Mouse (Mus musculus): ENCODE results near the gene Nxn. TPM values are rescaled to one million over a fixed set of nuclear protein-coding genes. Genes with fewer than 3 reads are reported as not detected.
A peak's percentile ranks its signal among the peaks of the same experiment; 100 is the strongest.

Gene Nxn
- polyA plus RNA-seq, 1 experiment from 2014 or later = 52.3 TPM

- Histone ChIP-seq H3K4me1 (replicated peaks; ENCODE audit: control insufficient read depth, insufficient read depth, low read length) (peaks cover 6% of the 10 kb centered on the region; the same call in 1 of the 2 replicates), H3K27ac (ENCODE audit: low read depth, low read length) (peak overlapping the region; percentile 70; the same call in 1 of the 2 replicates), H3K36me3 (ENCODE audit: control insufficient read depth, insufficient read depth, low read length) (no peaks in the 10 kb centered on the region), H3K9me3 (ENCODE audit: control insufficient read depth, low read length) (no peaks in the 10 kb centered on the region), H3K27me3 (ENCODE audit: control insufficient read depth, insufficient read depth, low read length) (no peaks in the 10 kb centered on the region), H3K4me2 (ENCODE audit: low read depth, low read length, severe bottlenecking) (peak overlapping the region; percentile 81), H3K9ac (ENCODE audit: low read length) (peak overlapping the region; percentile 87), H3K4me3 (ENCODE audit: low read depth, low read length) (peak overlapping the region; percentile 67)
- DNase-seq (ENCODE audit: low spot score) (peak; percentile 84), ATAC-seq (replicated peaks; ENCODE audit: low FRiP score) (peak; percentile 55)
- under 1% methylated on average over 25 of the region's 26 CpGs for WGBS
Observed at GRCm38 (mm10) chr11:76397650-76398311, 1.2 kb downstream of the Nxn start.

DNA sequence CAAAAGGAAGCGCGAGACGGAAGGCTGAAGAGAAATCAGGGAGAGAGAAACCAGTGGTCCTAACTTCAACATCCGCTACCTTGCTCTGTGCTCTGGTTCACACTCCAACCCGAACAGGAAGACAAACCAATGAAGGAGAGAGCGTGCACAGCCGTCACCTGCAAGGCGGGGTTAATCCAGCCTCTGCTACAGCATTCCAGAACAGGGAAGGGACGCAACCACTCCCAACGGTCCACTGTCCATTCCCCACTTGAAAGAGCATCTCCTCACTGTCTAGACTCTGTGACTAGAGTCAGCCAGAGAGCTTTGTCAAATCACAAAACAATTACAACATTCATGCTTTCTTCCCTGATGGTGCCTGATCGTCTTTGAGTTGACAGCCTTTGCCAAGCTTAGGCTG lies 5.9 kb downstream of the Nxn start:
- no peaks in the 10 kb centered on the region; the same call in 1 of the 2 replicates for H3K36me3 ChIP-seq (ENCODE audit: control insufficient read depth, insufficient read depth, low read length)
- H3K4me2 ChIP-seq (ENCODE audit: low read depth, low read length, severe bottlenecking) = no peak overlapping the region
- ATAC-seq (replicated peaks; ENCODE audit: low FRiP score) (no peak), DNase-seq (ENCODE audit: low spot score) (no peak)
- no peaks in the 10 kb centered on the region; the same call in 1 of the 2 replicates for H3K9me3 ChIP-seq (ENCODE audit: control insufficient read depth, low read length)
- H3K4me1 ChIP-seq (replicated peaks; ENCODE audit: control insufficient read depth, insufficient read depth, low read length) = peaks cover 10% of the 10 kb centered on the region
- 92% methylated on average over 11 of the region's 11 CpGs for WGBS
- no peak overlapping the region for H3K27ac ChIP-seq (ENCODE audit: low read depth, low read length)
- H3K4me3 ChIP-seq (ENCODE audit: low read depth, low read length) = no peak overlapping the region
- H3K9ac ChIP-seq (ENCODE audit: low read length) = no peak overlapping the region
- H3K27me3 ChIP-seq (ENCODE audit: control insufficient read depth, insufficient read depth, low read length) = no peaks in the 10 kb centered on the region

DNA sequence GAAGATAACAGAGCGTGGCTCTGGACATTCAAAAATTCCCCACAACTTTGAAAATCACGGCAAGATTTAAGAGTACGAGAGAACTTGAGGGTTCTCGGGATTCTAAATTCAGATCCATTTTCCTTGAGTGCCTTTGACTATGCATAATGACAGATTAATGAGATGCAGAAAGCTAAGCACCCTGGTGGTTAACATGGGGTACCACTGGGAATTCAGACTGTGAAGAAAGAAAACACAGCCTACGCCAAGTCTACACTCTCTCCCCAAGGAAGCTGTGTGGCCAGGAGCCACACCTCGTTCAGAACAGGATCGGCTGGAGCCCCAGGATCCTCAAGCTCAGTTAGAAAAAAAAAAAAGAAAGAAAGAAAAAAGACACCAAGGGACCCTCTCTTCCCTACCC lies 6.4 kb downstream of the Nxn start:
- 88% methylated on average over 7 of the region's 7 CpGs for WGBS
- Histone ChIP-seq H3K9me3 (ENCODE audit: control insufficient read depth, low read length) (no peaks in the 10 kb centered on the region; the same call in 1 of the 2 replicates), H3K36me3 (ENCODE audit: control insufficient read depth, insufficient read depth, low read length) (no peaks in the 10 kb centered on the region; the same call in 1 of the 2 replicates), H3K4me2 (ENCODE audit: low read depth, low read length, severe bottlenecking) (no peak overlapping the region), H3K4me3 (ENCODE audit: low read depth, low read length) (no peak overlapping the region), H3K4me1 (replicated peaks; ENCODE audit: control insufficient read depth, insufficient read depth, low read length) (peaks cover 11% of the 10 kb centered on the region), H3K27ac (ENCODE audit: low read depth, low read length) (no peak overlapping the region), H3K9ac (ENCODE audit: low read length) (no peak overlapping the region), H3K27me3 (ENCODE audit: control insufficient read depth, insufficient read depth, low read length) (no peaks in the 10 kb centered on the region)
- DNase-seq (ENCODE audit: low spot score) = no peak
- no peak for ATAC-seq (replicated peaks; ENCODE audit: low FRiP score)

GRCm38 (mm10) chr11:76388711-76389110 lies 10.2 kb downstream of the Nxn start:
- Histone ChIP-seq H3K4me2 (ENCODE audit: low read depth, low read length, severe bottlenecking) (no peak overlapping the region; the same call in 1 of the 2 replicates), H3K27me3 (ENCODE audit: control insufficient read depth, insufficient read depth, low read length) (no peaks in the 10 kb centered on the region), H3K9me3 (ENCODE audit: control insufficient read depth, low read length) (no peaks in the 10 kb centered on the region; the same call in 1 of the 2 replicates), H3K27ac (ENCODE audit: low read depth, low read length) (peak overlapping the region; percentile 48; the same call in 1 of the 2 replicates), H3K36me3 (ENCODE audit: control insufficient read depth, insufficient read depth, low read length) (no peaks in the 10 kb centered on the region; the same call in 1 of the 2 replicates), H3K9ac (ENCODE audit: low read length) (0 out of 2 replicates have a peak overlapping the region, but pooled peaks have one; percentile 4), H3K4me1 (replicated peaks; ENCODE audit: control insufficient read depth, insufficient read depth, low read length) (peaks cover 27% of the 10 kb centered on the region), H3K4me3 (ENCODE audit: low read depth, low read length) (no peak overlapping the region)
- 11% methylated on average over 7 of the region's 7 CpGs for WGBS
- ATAC-seq (replicated peaks; ENCODE audit: low FRiP score) (peak; percentile 64), DNase-seq (ENCODE audit: low spot score) (no peak)

DNA sequence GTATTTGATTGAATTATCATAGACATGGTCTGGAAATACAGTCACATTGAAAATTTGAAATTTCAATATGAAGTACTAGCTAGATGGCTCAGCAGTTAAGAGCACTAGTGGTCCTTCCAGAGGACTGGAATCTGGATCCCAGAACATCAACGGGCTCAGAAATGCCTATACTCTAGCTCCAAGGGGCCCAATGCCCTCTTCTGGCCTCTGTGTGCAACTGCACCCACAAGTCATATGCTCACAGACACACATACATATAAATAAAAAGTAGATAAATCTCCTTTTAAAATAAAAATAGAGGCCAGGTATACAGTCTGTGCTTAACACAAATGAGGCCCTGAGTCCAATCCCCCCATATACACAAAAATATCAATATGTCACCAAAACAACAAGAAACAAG lies 11.8 kb downstream of the Nxn start:
- no peak for DNase-seq (ENCODE audit: low spot score)
- H3K27me3 ChIP-seq (ENCODE audit: control insufficient read depth, insufficient read depth, low read length) = no peaks in the 10 kb centered on the region
- H3K9ac ChIP-seq (ENCODE audit: low read length) = no peak overlapping the region
- H3K9me3 ChIP-seq (ENCODE audit: control insufficient read depth, low read length) = no peaks in the 10 kb centered on the region; the same call in 1 of the 2 replicates
- H3K4me2 ChIP-seq (ENCODE audit: low read depth, low read length, severe bottlenecking) = no peak overlapping the region
- no peak overlapping the region for H3K27ac ChIP-seq (ENCODE audit: low read depth, low read length)
- WGBS = 86% methylated on average over 1 of the region's 1 CpGs
- no peak for ATAC-seq (replicated peaks; ENCODE audit: low FRiP score)
- peaks cover 37% of the 10 kb centered on the region for H3K4me1 ChIP-seq (replicated peaks; ENCODE audit: control insufficient read depth, insufficient read depth, low read length)
- H3K4me3 ChIP-seq (ENCODE audit: low read depth, low read length) = no peak overlapping the region
- H3K36me3 ChIP-seq (ENCODE audit: control insufficient read depth, insufficient read depth, low read length) = no peaks in the 10 kb centered on the region; the same call in 1 of the 2 replicates

GRCm38 (mm10) chr11:76385746-76386145 lies 13.2 kb downstream of the Nxn start:
- H3K9me3 ChIP-seq (ENCODE audit: control insufficient read depth, low read length) = no peaks in the 10 kb centered on the region; the same call in 1 of the 2 replicates
- H3K27me3 ChIP-seq (ENCODE audit: control insufficient read depth, insufficient read depth, low read length) = no peaks in the 10 kb centered on the region
- H3K9ac ChIP-seq (ENCODE audit: low read length) = peak overlapping the region; percentile 27; the same call in 1 of the 2 replicates
- H3K36me3 ChIP-seq (ENCODE audit: control insufficient read depth, insufficient read depth, low read length) = no peaks in the 10 kb centered on the region; the same call in 1 of the 2 replicates
- H3K27ac ChIP-seq (ENCODE audit: low read depth, low read length) = peak overlapping the region; percentile 97
- DNase-seq (ENCODE audit: low spot score) (no peak), ATAC-seq (replicated peaks; ENCODE audit: low FRiP score) (peak; percentile 36; the same call in 1 of the 2 replicates)
- H3K4me2 ChIP-seq (ENCODE audit: low read depth, low read length, severe bottlenecking) = peak overlapping the region; percentile 26; the same call in 1 of the 2 replicates
- WGBS = 13% methylated on average over 3 of the region's 3 CpGs
- H3K4me1 ChIP-seq (replicated peaks; ENCODE audit: control insufficient read depth, insufficient read depth, low read length) = peaks cover 40% of the 10 kb centered on the region
- no peak overlapping the region for H3K4me3 ChIP-seq (ENCODE audit: low read depth, low read length)

GRCm38 (mm10) chr11:76385017-76385416 lies 13.9 kb downstream of the Nxn start:
- Histone ChIP-seq H3K9ac (ENCODE audit: low read length) (peak overlapping the region; percentile 27; the same call in 1 of the 2 replicates), H3K4me2 (ENCODE audit: low read depth, low read length, severe bottlenecking) (peak overlapping the region; percentile 26; the same call in 1 of the 2 replicates), H3K4me3 (ENCODE audit: low read depth, low read length) (no peak overlapping the region), H3K36me3 (ENCODE audit: control insufficient read depth, insufficient read depth, low read length) (no peaks in the 10 kb centered on the region), H3K9me3 (ENCODE audit: control insufficient read depth, low read length) (no peaks in the 10 kb centered on the region; the same call in 1 of the 2 replicates), H3K27me3 (ENCODE audit: control insufficient read depth, insufficient read depth, low read length) (no peaks in the 10 kb centered on the region), H3K4me1 (replicated peaks; ENCODE audit: control insufficient read depth, insufficient read depth, low read length) (peaks cover 44% of the 10 kb centered on the region), H3K27ac (ENCODE audit: low read depth, low read length) (peak overlapping the region; percentile 97)
- DNase-seq (ENCODE audit: low spot score) = peak; percentile 78
- peak; percentile 76 for ATAC-seq (replicated peaks; ENCODE audit: low FRiP score)
- WGBS = 30% methylated on average over 4 of the region's 4 CpGs

GRCm38 (mm10) chr11:76384307-76384706 lies 14.6 kb downstream of the Nxn start:
- Histone ChIP-seq H3K9me3 (ENCODE audit: control insufficient read depth, low read length) (no peaks in the 10 kb centered on the region; the same call in 1 of the 2 replicates), H3K4me3 (ENCODE audit: low read depth, low read length) (no peak overlapping the region), H3K27me3 (ENCODE audit: control insufficient read depth, insufficient read depth, low read length) (no peaks in the 10 kb centered on the region), H3K9ac (ENCODE audit: low read length) (peak overlapping the region; percentile 6; the same call in 1 of the 2 replicates), H3K27ac (ENCODE audit: low read depth, low read length) (peak overlapping the region; percentile 97), H3K4me1 (replicated peaks; ENCODE audit: control insufficient read depth, insufficient read depth, low read length) (peaks cover 46% of the 10 kb centered on the region), H3K4me2 (ENCODE audit: low read depth, low read length, severe bottlenecking) (no peak overlapping the region), H3K36me3 (ENCODE audit: control insufficient read depth, insufficient read depth, low read length) (no peaks in the 10 kb centered on the region)
- DNase-seq (ENCODE audit: low spot score) (no peak), ATAC-seq (replicated peaks; ENCODE audit: low FRiP score) (no peak)
- 43% methylated on average over 5 of the region's 5 CpGs for WGBS

All from forebrain, embryonic 11.5 days (tissue).